Mouse (Mus musculus) stomach, embryonic 14.5 days (tissue): Measurements from ENCODE around the gene Ugt1a8. TPM values are rescaled to one million over a fixed set of nuclear protein-coding genes. Genes with fewer than 3 reads are reported as not detected.
"Not testable (repeated sequence)": the region's sequence is repeated elsewhere in the genome, so short reads cannot be mapped to it uniquely, and the experiment has no call there.

Source experiments
- ATAC-seq: fragments of 200-750 bp; cut with Nextera tagmentation; 2 replicates; pipeline ENCODE4 v1.8.0; 2017; ENCODE audit warnings: low read depth, moderate TSS enrichment; ENCODE audit not compliant: insufficient number of reproducible peaks, insufficient read depth, low FRiP score
- H3K27ac ChIP-seq: fragments of 300-500 bp; sonication (generic); 2 replicates; pipeline ENCODE4 v1.5.1; 2014; ENCODE audit warnings: mild to moderate bottlenecking, low read length, moderate library complexity, mixed read lengths
- H3K27me3 ChIP-seq: fragments of 300-500 bp; sonication (generic); 2 replicates; pipeline ENCODE4 v1.6.1; 2014; ENCODE audit warnings: low read length, control low read depth, mixed read lengths; ENCODE audit not compliant: control insufficient read depth, insufficient read depth
- H3K36me3 ChIP-seq: fragments of 300-500 bp; sonication (generic); 2 replicates; pipeline ENCODE4 v1.6.1; 2014; ENCODE audit warnings: mild to moderate bottlenecking, control low read depth, low read length, moderate library complexity, mixed read lengths; ENCODE audit not compliant: control insufficient read depth, insufficient read depth
- H3K4me1 ChIP-seq: fragments of 300-500 bp; sonication (generic); 2 replicates; pipeline ENCODE4 v1.6.1; 2014; ENCODE audit warnings: low read length, control low read depth, mixed read lengths; ENCODE audit not compliant: control insufficient read depth, insufficient read depth
- H3K4me2 ChIP-seq: fragments of 300-500 bp; sonication (generic); replicated peaks from 2 replicates; pipeline ENCODE4 v1.6.1; 2014; ENCODE audit warnings: low read depth, low read length, control low read depth
- H3K4me3 ChIP-seq: fragments of 300-500 bp; sonication (generic); 2 replicates; pipeline ENCODE4 v1.5.1; 2014; ENCODE audit warnings: low read depth, low read length, control low read depth
- H3K9ac ChIP-seq: fragments of 300-500 bp; sonication (generic); replicated peaks from 2 replicates; pipeline ENCODE4 v1.6.1; 2014; ENCODE audit warnings: low read depth, mild to moderate bottlenecking, control low read depth, low read length, moderate library complexity, mixed read lengths
- H3K9me3 ChIP-seq: fragments of 300-500 bp; sonication (generic); 2 replicates; pipeline ENCODE4 v1.6.1; 2016; ENCODE audit warnings: low read depth, low read length, control low read depth; ENCODE audit not compliant: control insufficient read depth
- WGBS: fragments of 180-500 bp; shearing (Covaris S2); extraction: QIAGEN DNeasy Blood & Tissue Kit; methylation state at CpG from one replicate; pipeline ENCODE4 v1.1.7; 2014; 5-methylcytosine and 5-hydroxymethylcytosine counted together
- polyA plus RNA-seq: library from polyadenylated mRNA; unstranded; fragments of >200 nt; fragmentation: Nextera tagmentation; extraction: Ambion mirVana; gene quantifications from 2 replicates; pipeline ENCODE4 v1.2.1, GENCODE M21; 2014

The Ugt1a8 gene
- polyA plus RNA-seq, 1 experiment from 2014 or later = not detected

DNA sequence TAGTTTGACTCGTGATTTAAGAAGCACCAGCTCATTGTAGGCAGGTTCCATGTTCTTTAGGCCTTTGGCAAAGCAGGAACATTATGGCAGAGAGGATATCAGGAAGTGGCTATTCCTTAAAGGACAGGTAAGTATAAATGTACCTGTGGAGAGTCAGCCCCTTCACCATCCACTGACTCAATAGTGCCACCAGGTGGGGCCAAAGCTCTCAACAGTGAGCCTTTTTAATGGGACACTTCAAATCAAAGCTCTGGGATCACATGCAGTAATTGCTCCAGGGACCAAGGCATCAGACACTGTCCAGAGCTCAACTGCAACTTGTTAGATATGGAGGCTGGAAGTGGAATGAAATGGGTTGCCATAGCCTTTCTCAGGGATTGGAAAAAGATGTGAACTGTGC, 33.9 kb downstream of the Ugt1a8 start:
- not testable (repeated sequence) for H3K4me2 ChIP-seq, H3K27me3 ChIP-seq, H3K4me1 ChIP-seq, H3K4me3 ChIP-seq, H3K9me3 ChIP-seq, ATAC-seq, H3K27ac ChIP-seq, H3K36me3 ChIP-seq, H3K9ac ChIP-seq
- WGBS = no CpG with 5 or more reads among the region's 1 CpGs

DNA sequence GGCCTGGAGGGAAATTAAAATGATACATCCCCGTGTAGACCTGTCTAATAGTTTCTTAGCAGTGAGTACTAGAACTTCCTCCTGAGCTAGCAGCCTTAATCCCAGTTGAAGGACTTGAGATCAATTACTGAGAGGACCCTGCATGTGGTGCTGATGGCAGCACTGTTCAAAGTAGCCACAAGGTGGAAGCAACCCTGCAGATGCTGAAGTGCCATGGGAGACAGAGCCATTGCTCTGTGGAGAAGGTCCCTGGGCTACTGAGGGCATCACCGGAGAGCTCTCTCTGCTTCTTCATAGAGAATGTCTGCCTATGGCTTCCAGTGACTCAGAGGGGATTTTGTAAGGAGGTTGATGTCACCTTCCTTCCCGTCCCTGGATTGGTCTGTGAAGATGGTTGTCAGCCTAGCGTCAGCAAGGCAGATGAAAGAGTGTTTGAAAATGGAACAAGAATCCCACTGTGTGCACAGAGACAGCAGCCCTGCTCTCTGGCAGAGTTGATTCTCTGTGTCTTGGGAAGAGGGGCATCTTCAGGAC, 38.3 kb downstream of the Ugt1a8 start:
- H3K4me3 ChIP-seq, H3K27ac ChIP-seq, ATAC-seq, H3K27me3 ChIP-seq, H3K9me3 ChIP-seq, H3K36me3 ChIP-seq, H3K9ac ChIP-seq, H3K4me1 ChIP-seq, H3K4me2 ChIP-seq: not testable (repeated sequence)
- 74% methylated on average over 4 of the region's 4 CpGs for WGBS

DNA sequence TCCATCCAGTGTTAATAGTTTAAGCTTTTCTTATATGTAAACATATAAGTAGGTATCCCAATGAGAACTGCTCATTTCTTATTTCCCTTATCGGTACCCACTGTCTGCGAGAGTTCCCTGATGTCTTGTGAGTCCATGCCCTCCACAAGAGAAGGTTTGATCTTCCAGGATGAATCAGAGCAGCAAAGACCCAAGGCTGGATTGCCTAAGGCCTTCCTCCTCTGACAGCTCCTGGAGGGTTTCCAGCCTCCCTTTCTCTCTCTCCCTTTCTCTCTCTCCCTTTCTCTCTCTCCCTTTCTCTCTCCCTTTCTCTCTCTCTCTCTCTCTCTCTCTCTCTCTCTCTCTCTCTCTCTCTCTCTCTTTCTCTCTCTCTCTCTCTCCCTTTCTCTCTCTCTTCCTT, 41.5 kb downstream of the Ugt1a8 start:
- H3K4me2 ChIP-seq, H3K9ac ChIP-seq: not testable (repeated sequence)
- WGBS = 82% methylated on average over 2 of the region's 2 CpGs

DNA sequence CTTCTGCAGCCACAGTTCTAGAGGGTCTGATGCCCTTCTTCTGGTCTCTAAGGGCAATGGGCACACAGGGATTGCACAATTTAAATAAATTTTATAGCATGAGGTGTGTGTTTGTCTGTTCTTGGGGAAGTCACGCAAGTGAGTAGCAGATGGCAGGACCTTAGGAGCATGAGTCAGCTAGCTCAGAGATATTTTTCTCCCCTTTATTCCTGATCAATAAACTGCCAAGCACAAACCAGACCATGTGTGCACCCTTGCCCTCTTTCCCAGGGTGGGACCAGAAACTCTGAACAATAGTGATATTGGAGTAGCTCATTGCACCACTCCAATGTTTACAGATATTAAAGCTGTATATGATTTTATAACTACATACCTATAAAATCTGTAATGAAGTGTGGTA, 42.6 kb downstream of the Ugt1a8 start:
- ATAC-seq, H3K4me1 ChIP-seq, H3K9me3 ChIP-seq, H3K27me3 ChIP-seq, H3K27ac ChIP-seq, H3K9ac ChIP-seq, H3K36me3 ChIP-seq, H3K4me3 ChIP-seq, H3K4me2 ChIP-seq: not testable (repeated sequence)
- WGBS = 81% methylated on average over 1 of the region's 1 CpGs

More for the DNA sequence above, 41.5 kb downstream of the Ugt1a8 start:
- not testable (repeated sequence) for H3K9me3 ChIP-seq, H3K4me3 ChIP-seq, H3K4me1 ChIP-seq, ATAC-seq, H3K27ac ChIP-seq, H3K27me3 ChIP-seq, H3K36me3 ChIP-seq

DNA sequence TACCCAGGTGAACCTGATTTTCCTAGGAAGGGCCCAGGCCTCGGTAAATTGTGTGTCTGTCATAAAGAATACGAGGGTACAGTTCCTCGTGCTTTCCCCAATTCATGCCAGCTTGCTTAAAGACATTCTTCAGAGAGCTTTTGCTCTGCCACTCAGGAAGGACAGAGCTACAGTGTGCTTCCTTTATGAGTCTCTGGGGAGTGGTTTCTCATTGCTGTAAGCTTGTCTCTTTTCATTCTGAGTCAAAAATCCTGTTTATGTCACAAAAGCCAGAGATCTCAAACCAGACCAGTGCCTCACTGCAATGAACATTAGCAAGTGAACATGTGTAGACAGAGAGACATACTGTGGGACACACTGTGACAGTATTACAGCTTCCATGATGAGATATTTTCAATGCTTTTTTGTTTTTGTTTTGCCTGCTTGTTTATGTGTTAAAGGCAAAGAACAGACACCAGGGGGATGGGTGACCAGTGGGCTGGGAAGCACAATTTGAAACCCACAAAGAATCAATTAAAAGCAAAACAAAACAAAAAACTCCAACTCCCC, 46.4 kb downstream of the Ugt1a8 start:
- Histone ChIP-seq H3K4me2 (no peak overlapping the region), H3K36me3 (no peaks in the 10 kb centered on the region), H3K27me3 (no peaks in the 10 kb centered on the region), H3K4me3 (no peak overlapping the region), H3K4me1 (peaks cover 2% of the 10 kb centered on the region; the same call in 1 of the 2 replicates), H3K9ac (no peak overlapping the region), H3K27ac (peak overlapping the region; percentile 34), H3K9me3 (no peaks in the 10 kb centered on the region)
- 61% methylated on average over 3 of the region's 3 CpGs for WGBS
- ATAC-seq = 0 out of 2 replicates have a peak, but pooled peaks have one; percentile 43

DNA sequence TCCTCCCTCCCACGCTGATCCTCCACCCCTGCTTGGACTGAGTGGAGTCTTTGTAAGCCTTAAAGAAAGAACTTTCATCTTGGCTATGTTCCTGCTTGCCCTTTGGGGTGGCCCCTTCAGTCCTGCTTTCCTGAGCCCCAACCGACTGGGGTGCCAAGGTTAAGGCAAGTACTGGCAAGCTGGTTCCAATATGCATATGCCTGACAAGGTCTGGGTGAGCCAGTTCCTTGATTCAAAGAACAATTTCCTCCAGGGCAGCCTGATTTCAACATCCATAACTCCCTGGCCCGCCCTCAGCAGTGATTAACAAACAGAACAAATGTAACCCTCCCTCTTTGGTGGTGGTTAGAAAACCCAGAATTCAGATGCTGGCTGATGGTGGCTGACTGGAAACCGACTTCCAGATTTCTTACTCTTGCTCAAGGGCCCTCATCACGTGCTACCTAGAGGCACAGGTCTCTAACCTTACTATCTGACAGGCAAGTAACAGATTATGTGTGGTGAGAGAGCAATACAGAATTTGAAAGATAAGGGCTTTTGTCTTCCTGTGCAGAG, 46.9 kb downstream of the Ugt1a8 start, which contains the start of gene Ugt1a6a:
TSS of gene Ugt1a6a (plus strand) at position 353 of the 555 bp plus-strand sequence.
- H3K9me3 ChIP-seq, H3K4me3 ChIP-seq, H3K4me1 ChIP-seq, H3K27me3 ChIP-seq, H3K9ac ChIP-seq, H3K36me3 ChIP-seq: not testable (repeated sequence)
- WGBS = 40% methylated on average over 5 of the region's 5 CpGs
- Histone ChIP-seq H3K27ac (peak within 1 kb of the TSS; percentile 34), H3K4me2 (0 out of 2 replicates have a peak within 1 kb of the TSS, but pooled peaks have one; percentile 12)
- ATAC-seq = peak; percentile 74; the same call in 1 of the 2 replicates

DNA sequence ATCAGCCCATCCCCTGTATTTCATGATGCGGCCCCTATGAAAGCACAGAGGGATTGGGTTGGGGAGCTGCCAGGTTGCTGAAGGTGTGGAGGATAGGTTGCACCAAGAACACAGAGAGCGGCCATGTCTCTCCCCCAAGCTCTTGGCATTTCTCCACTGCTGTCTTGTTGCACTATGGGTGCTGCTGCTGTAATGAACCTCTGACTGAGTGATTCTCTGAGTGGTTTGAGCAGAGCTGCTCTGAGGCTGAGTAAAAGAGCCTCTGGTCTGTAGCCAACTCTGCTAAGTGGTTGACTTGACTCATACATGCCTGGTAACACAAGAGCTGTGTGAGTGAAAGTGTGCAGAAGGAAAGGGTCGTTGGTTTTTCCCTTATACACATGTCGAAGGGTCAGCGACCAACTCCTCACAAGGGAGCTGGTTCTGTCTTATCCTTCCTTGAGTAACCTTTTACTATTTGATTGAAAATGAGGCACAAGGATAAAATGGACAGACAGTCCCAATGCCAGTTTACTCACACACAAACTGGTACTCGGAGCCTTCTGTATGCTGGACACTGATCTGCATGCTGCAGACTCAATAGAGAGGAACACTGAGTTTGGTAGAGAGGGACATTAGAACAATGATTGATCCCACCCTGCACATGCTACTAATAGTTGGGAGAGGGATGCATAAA, 47.8 kb downstream of the Ugt1a8 start:
- WGBS = 91% methylated on average over 5 of the region's 6 CpGs
- not testable (repeated sequence) for H3K9me3 ChIP-seq, H3K27me3 ChIP-seq, H3K4me1 ChIP-seq, H3K27ac ChIP-seq, H3K9ac ChIP-seq, H3K36me3 ChIP-seq, H3K4me3 ChIP-seq
- H3K4me2 ChIP-seq = 0 out of 2 replicates have a peak overlapping the region, but pooled peaks have one; percentile 12
- peak; percentile 51 for ATAC-seq

DNA sequence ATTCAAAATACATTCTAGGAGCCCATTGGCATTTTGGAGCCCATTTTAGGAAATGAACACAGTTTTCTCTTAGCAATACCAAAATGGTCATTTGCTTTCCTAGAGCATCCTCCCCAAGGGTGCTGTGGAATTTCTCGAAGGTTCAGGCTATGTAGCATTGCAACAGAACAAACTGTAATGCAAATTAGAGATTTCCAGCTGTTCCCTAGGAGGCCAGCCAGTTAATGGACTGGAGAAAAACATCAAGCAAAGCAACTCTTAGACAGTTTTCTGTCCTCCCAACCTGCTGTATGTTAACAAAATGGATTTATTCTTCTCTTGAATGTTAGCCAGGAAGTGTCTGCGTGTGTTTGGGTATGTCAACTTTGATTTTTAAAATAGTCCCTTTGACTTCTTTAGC, 49.0 kb downstream of the Ugt1a8 start:
- Histone ChIP-seq H3K4me1 (peaks cover 2% of the 10 kb centered on the region; the same call in 1 of the 2 replicates), H3K9ac (no peak overlapping the region), H3K4me2 (no peak overlapping the region), H3K9me3 (no peaks in the 10 kb centered on the region), H3K4me3 (no peak overlapping the region), H3K27ac (no peak overlapping the region), H3K27me3 (no peaks in the 10 kb centered on the region), H3K36me3 (no peaks in the 10 kb centered on the region)
- no peak for ATAC-seq
- WGBS = 69% methylated on average over 2 of the region's 2 CpGs
